Mouse (Mus musculus) E14TG2a.4 (cell line): Measurements from ENCODE around the gene Galnt18.

Experiments
- H3K27me3 ChIP-seq: 2 replicates; pipeline ENCODE4 v1.6.1; 2014; ENCODE audit warnings: low read length, control low read depth; ENCODE audit not compliant: insufficient read depth
- H3K36me3 ChIP-seq: 2 replicates; pipeline ENCODE4 v1.6.1; 2014; ENCODE audit warnings: low read length, control low read depth; ENCODE audit not compliant: insufficient read depth
- H3K4me1 ChIP-seq: replicated peaks from 2 replicates; pipeline ENCODE4 v1.6.1; 2014; ENCODE audit warnings: low read depth, low read length, control low read depth
- H3K4me3 ChIP-seq: replicated peaks from 2 replicates; pipeline ENCODE4 v1.5.1; 2014; ENCODE audit warnings: mild to moderate bottlenecking, low read length
- H3K9me3 ChIP-seq: 2 replicates; pipeline ENCODE4 v1.6.1; 2014; ENCODE audit warnings: low read length, control low read depth
- CTCF ChIP-seq: conservative IDR thresholded peaks from 2 replicates; pipeline ENCODE4 v1.5.1; 2014; ENCODE audit warnings: low read length
- NANOG ChIP-seq: IDR thresholded peaks from 2 replicates; pipeline ENCODE4 v1.6.1; 2014; ENCODE audit warnings: borderline replicate concordance, low read length, mixed read lengths
- POU5F1 ChIP-seq: IDR thresholded peaks from 2 replicates; pipeline ENCODE4 v1.6.1; 2014; ENCODE audit warnings: low read length, borderline replicate concordance

Gene Galnt18

DNA sequence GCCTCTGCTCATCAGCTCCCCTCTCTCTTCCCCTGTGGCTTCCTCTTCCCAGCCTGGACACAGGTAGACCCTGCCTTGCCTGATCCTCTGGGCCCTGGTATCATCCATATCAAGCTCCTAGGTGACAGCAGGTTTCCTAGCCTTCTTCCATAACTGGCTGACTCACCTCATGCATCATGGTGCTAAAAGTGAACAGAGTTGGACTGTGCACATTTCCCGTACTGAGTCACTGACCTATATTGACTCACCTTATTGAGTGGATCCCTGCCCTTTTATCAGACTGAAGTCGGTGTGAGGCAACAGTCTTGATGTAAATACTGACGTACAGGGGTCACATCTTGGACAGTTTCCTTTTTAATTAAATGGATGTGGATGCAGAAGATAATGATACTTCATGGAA is 313.7 kb downstream of the Galnt18 start:
- no peak overlapping the region for H3K4me3 ChIP-seq
- H3K27me3 ChIP-seq = peaks cover 3% of the 10 kb centered on the region; the same call in 1 of the 2 replicates
- TF ChIP-seq CTCF = no peak
- TF ChIP-seq POU5F1 = no peak
- TF ChIP-seq NANOG = no peak
- peaks cover 6% of the 10 kb centered on the region; the same call in 1 of the 2 replicates for H3K4me1 ChIP-seq
- no peaks in the 10 kb centered on the region for H3K9me3 ChIP-seq
- no peaks in the 10 kb centered on the region for H3K36me3 ChIP-seq

DNA sequence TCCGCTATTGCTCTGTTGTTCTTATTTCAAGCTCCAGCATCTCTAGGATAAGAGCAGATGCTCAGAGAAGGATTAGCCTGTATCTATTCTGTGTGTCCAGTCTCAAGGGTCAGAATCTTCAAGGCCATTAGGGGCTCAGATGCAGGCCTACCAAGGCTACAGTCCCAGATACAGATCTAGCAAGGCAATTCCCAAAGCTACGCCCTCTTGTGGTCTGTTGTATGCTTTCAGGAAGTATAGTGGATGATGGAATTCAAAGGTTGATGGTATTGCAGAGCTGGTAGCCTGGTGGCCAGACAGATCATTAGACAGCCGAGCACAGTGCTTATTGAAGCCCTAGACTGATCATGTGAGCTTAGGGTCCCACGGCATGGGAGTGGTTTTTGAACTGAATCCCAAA is 320.1 kb downstream of the Galnt18 start:
- no peaks in the 10 kb centered on the region for H3K36me3 ChIP-seq
- H3K4me3 ChIP-seq = no peak overlapping the region
- H3K27me3 ChIP-seq = no peaks in the 10 kb centered on the region
- no peaks in the 10 kb centered on the region; the same call in 1 of the 2 replicates for H3K9me3 ChIP-seq
- peak; percentile 30 for TF ChIP-seq CTCF
- no peak for TF ChIP-seq NANOG
- no peaks in the 10 kb centered on the region for H3K4me1 ChIP-seq

DNA sequence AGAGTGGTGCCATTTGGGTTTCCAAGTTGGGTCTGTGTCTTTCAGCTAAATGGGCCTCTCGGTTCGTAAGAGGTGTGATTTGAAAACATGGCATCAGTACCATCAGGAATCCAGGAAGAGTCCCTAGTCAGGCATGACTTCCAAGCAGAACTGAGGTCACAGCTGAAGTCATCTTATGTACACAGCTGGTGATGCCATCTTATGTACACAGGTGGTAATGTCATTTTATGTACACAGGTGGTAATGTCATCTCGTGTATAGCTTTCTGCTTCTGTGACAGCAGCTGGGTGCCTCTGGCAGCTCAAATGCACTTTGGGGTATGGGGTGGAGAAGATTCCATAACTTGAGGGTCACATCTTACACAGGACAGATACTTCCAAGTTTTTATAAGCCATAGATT is 323.8 kb downstream of the Galnt18 start:
- Histone ChIP-seq H3K4me1 (no peaks in the 10 kb centered on the region), H3K9me3 (peaks cover 12% of the 10 kb centered on the region), H3K4me3 (no peak overlapping the region), H3K27me3 (no peaks in the 10 kb centered on the region), H3K36me3 (no peaks in the 10 kb centered on the region)
- TF ChIP-seq CTCF (no peak), POU5F1 (no peak), NANOG (no peak)

DNA sequence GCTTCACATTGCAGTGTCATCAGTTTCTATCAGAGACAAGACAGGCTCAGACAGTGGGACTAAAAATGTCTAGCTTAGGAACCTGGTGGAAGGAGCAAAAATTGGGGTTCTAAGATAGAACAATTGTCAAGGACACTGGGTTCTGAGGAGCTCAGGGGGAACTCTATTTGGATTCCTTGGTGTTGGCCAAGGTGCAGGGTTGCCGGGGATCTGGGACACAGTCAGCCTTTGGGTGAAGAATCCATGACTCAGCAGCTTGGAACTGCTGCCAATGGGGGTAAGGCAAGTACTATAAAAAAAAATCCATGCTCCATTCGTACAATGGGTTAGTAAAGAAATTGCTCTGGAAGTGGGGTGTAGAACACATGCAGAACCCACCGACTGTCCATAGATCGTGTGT is 324.2 kb downstream of the Galnt18 start:
- H3K4me3 ChIP-seq = no peak overlapping the region
- H3K9me3 ChIP-seq = peaks cover 17% of the 10 kb centered on the region
- H3K27me3 ChIP-seq = no peaks in the 10 kb centered on the region
- no peaks in the 10 kb centered on the region for H3K4me1 ChIP-seq
- H3K36me3 ChIP-seq = no peaks in the 10 kb centered on the region
- TF ChIP-seq NANOG (no peak), CTCF (no peak), POU5F1 (no peak)

DNA sequence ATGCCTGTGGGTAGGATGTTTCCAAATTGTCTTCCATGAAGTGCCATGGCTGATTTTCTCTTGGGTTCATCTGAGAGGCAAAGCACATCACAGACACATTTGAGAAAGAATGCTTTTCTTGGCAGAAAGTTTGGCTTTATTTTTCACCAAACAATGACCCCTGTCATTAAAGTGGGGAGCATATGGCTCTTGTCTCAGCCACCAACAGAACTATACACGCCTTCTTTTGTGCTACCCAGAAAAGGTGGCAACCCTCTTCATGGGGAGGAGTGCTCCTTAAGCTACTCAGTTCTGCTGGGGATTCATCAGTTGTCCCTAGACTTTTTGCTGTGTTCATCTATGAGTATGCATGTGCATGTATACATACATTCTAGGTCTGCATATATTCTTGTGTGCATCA is 327.8 kb downstream of the Galnt18 start:
- no peaks in the 10 kb centered on the region for H3K27me3 ChIP-seq
- no peaks in the 10 kb centered on the region for H3K36me3 ChIP-seq
- H3K4me1 ChIP-seq = no peaks in the 10 kb centered on the region
- TF ChIP-seq POU5F1 (no peak), CTCF (no peak), NANOG (no peak)
- no peak overlapping the region for H3K4me3 ChIP-seq
- H3K9me3 ChIP-seq = peaks cover 35% of the 10 kb centered on the region

DNA sequence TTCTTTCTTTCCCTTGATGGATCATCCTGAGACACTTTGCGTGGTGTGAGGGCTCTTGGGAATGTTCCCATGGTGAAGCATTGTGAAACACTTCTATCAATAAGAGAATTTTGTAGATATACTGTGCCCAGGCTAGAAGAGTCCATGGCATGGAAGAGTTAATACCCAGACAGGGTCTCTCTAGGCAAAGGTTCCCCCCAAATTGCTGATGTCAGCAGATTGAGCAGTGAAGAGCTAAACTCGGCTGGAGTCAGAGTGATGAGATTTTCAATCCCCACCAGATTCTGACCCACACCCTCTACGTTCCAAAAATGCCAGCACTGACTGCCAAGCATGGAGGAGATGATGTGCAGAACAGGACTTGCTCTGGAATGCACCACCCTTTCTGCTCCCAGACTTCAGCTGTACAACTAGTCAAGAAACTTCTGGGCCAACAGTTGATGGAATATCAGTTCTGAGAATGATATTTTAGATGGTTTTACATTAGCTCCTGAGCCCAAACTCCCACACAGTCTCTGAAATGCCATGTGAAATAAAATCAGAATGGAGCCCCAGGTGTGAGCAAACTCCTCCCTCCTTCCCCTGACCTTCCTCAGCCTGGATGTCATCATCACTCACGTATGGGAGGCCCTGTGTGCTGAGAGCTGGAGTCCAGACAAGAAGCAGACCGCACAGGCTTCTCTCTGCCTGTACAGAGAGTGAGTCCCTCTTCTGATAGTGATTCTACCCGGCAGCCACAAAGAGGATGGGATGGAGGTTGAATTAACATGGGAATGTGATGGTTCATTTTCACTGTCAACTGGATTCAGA is 329.3 kb downstream of the Galnt18 start:
- no peak for TF ChIP-seq CTCF
- no peak for TF ChIP-seq POU5F1
- no peak overlapping the region for H3K4me3 ChIP-seq
- no peaks in the 10 kb centered on the region for H3K27me3 ChIP-seq
- peaks cover 35% of the 10 kb centered on the region for H3K9me3 ChIP-seq
- no peaks in the 10 kb centered on the region for H3K36me3 ChIP-seq
- no peaks in the 10 kb centered on the region for H3K4me1 ChIP-seq

DNA sequence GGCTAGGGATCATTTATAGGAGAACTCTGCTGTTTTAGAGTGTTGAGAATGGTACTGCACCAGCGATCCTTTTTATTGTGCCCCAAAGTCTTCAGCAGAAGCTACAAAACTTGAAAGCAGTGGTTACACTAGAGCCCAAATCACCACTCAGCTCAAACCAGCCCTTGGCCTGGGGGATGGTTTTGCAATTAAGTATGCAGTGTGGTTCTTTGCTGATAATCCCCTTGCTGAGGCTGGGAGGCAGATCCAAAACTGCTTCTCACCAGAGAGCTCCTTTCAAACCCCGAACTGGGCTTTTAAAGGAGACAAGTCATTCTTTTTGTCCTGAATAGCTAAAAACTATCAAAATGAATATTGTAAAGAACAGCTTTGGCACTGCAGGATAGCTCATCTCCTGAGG is 346.6 kb downstream of the Galnt18 start:
- Histone ChIP-seq H3K27me3 (no peaks in the 10 kb centered on the region), H3K4me3 (no peak overlapping the region), H3K36me3 (no peaks in the 10 kb centered on the region), H3K9me3 (peaks cover 5% of the 10 kb centered on the region), H3K4me1 (no peaks in the 10 kb centered on the region)
- TF ChIP-seq CTCF = no peak
- TF ChIP-seq POU5F1 = no peak
- no peak for TF ChIP-seq NANOG

DNA sequence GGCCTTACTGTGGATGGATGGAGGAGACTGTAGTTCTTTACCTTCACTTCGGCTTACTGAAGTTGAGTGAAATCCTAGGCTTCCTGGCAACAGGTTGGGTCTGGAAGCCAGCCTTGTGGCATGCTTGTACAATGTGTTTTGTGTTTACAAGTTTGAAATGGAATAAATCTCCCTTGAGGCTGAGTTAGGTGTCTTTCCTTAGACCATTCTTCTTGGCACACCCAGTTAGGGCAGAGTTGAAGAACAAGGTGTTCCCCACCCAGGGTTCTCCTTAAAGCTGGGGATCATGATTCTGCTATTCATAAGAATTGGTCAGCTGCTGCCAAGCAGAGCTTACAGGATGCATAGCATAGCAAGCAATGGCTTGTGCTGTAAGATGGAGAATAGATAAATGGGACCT is 352.4 kb downstream of the Galnt18 start:
- no peaks in the 10 kb centered on the region for H3K4me1 ChIP-seq
- TF ChIP-seq CTCF (no peak), NANOG (no peak), POU5F1 (no peak)
- no peaks in the 10 kb centered on the region for H3K27me3 ChIP-seq
- H3K36me3 ChIP-seq = no peaks in the 10 kb centered on the region
- no peaks in the 10 kb centered on the region for H3K9me3 ChIP-seq
- H3K4me3 ChIP-seq = no peak overlapping the region
